Mouse (Mus musculus) G1E (cell line): ENCODE data around the gene Mon1a.

ENCODE experiments used
- CTCF ChIP-seq: IDR thresholded peaks from 2 replicates; pipeline ENCODE4 v1.5.1; 2012; ENCODE audit warnings: low read depth, low read length, inconsistent platforms, mixed read lengths
- GATA1 ChIP-seq: IDR thresholded peaks from 2 replicates; pipeline ENCODE4 v1.6.1; 2012; ENCODE audit warnings: borderline replicate concordance, low read length, inconsistent platforms, mixed read lengths
- GATA2 ChIP-seq: IDR thresholded peaks from 2 replicates; pipeline ENCODE4 v1.6.1; 2012; ENCODE audit warnings: low read depth, low read length, inconsistent platforms, borderline replicate concordance
- POLR2AphosphoS5 ChIP-seq: IDR thresholded peaks from 2 replicates; pipeline ENCODE4 v1.6.1; 2012; ENCODE audit warnings: low read depth, low read length, inconsistent platforms; ENCODE audit not compliant: insufficient replicate concordance
- TAL1 ChIP-seq: conservative IDR thresholded peaks from 2 replicates; pipeline ENCODE4 v1.6.1; 2012; ENCODE audit warnings: low read depth, low read length, inconsistent platforms, mixed read lengths

DNA sequence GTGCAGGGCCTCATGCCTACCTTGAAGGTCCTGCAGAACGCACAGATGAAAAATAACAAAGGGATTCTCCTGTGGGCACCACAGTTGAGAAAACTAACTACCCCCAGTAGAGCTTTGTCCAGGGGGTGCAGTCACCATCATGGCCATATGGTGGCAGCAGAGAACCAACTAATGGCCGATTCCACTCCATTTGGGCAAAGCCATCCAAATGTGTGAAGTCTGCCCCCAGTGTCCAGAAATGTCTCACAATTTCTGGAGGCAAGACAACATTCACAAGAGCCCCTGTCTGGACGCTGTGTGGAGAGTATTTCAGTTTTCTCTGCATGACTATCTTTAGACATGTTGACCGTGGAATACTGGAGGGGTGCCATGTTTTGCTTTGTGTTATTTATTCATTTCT is 16.8 kb downstream of the Mon1a start:
- TF ChIP-seq CTCF (peak; percentile 93), GATA1 (no peak), TAL1 (no peak), POLR2AphosphoS5 (no peak), GATA2 (no peak)
